In genomic region chr9:51102963-51103807, GRCm38 (mm10) we compare ENCODE assay signal across 9 mouse cellular contexts. TPM values are rescaled to one million over a fixed set of nuclear protein-coding genes. Genes with fewer than 3 reads are reported as not detected.
DNase-seq lines count a peak whose midpoint lies in the region; ATAC-seq and TF ChIP-seq lines count a peak whose summit lies in the region.
"Had no signal": no experiment of that assay in that cellular context is flagged by ENCODE, and none has a peak within 500 bp of the region (broad histone marks: within the 10 kb centered on the region; RNA-seq: fewer than 3 reads in every experiment).

No protein-coding gene starts in this region.

- H3K27me3 ChIP-seq in spleen, adult 2 months (ENCODE audit: control insufficient read depth, insufficient read depth, low read length), result peaks cover 17% of the 10 kb centered on the region
- peaks cover 14% of the 10 kb centered on the region; the same call in 1 of the 2 replicates for H3K27me3 ChIP-seq in limb, embryonic 15.5 days
- H3K27me3 ChIP-seq in myocyte (ENCODE audit: control insufficient read depth, insufficient read depth, insufficient read length), result no peaks in the 10 kb centered on the region

- H3K79me2 ChIP-seq in myocyte (ENCODE audit: control insufficient read depth, insufficient read depth), result no peaks in the 10 kb centered on the region

- H3ac ChIP-seq in myocyte (ENCODE audit: control insufficient read depth, insufficient read length), result peak overlapping the region; percentile 23

- 2% methylated on average over 44 of the region's 44 CpGs for WGBS in spleen, adult 2 months
- 2% methylated on average over 43 of the region's 44 CpGs for WGBS in limb, embryonic 15.5 days

- H3K9me3 ChIP-seq in limb, embryonic 15.5 days, result no peaks in the 10 kb centered on the region

- peak overlapping the region; percentile 99 for H3K4me2 ChIP-seq in limb, embryonic 15.5 days
- H3K4me2 ChIP-seq in myocyte (ENCODE audit: low read depth), result peak overlapping the region; percentile 60

- no peak for TF ChIP-seq POLR2A in spleen, adult 2 months (IDR thresholded peaks at IDR 0.05; ENCODE audit: low read depth, low read length)
- TF ChIP-seq POLR2A in myocyte (IDR thresholded peaks at IDR 0.05; ENCODE audit: insufficient read length, low read depth), result peak; percentile 32

- peak overlapping the region; percentile 44 for H3K9ac ChIP-seq in limb, embryonic 15.5 days

- peak overlapping the region; percentile 7; the same call in 1 of the 2 replicates for H3K4me3 ChIP-seq in spleen, adult 2 months (ENCODE audit: extremely low read depth, insufficient read depth, insufficient read length)
- H3K4me3 ChIP-seq in limb, embryonic 15.5 days, result peak overlapping the region; percentile 54
- H3K4me3 ChIP-seq in myocyte, result peak overlapping the region; percentile 31

- TF ChIP-seq CTCF in spleen, adult 2 months (IDR thresholded peaks at IDR 0.05; ENCODE audit: extremely low read depth, insufficient read depth, insufficient read length, insufficient replicate concordance), result no peak

- no peak for ATAC-seq in limb, embryonic 15.5 days (ENCODE audit: insufficient number of reproducible peaks, low FRiP score, low TSS enrichment, low read depth)
- ATAC-seq: Patski had no signal

- no peaks in the 10 kb centered on the region; the same call in 1 of the 2 replicates for H3K4me1 ChIP-seq in spleen, adult 2 months (ENCODE audit: control insufficient read depth, insufficient read depth, insufficient read length)
- peaks cover 16% of the 10 kb centered on the region for H3K4me1 ChIP-seq in limb, embryonic 15.5 days

- DNase-seq in spleen, adult 2 months (ENCODE audit: low read depth in 1 of 2, low spot score in 2 of 2), result no peak
- no peak for DNase-seq in spleen, adult 12 weeks (ENCODE audit: low spot score)
- peak; percentile 77 for DNase-seq in embryo, embryonic 10.5 days (ENCODE audit: low spot score)
- DNase-seq in heart, adult 18-20 months, result peak; percentile 38 to 60
- peak; percentile 14 for DNase-seq in kidney, adult 11 months
- peak; percentile 65 for DNase-seq in testis, postnatal 10 days (ENCODE audit: low spot score)

- no peaks in the 10 kb centered on the region for H3K36me3 ChIP-seq in spleen, adult 2 months (ENCODE audit: control insufficient read depth, insufficient read depth, low read length)
- no peaks in the 10 kb centered on the region for H3K36me3 ChIP-seq in limb, embryonic 15.5 days
- H3K36me3 ChIP-seq in myocyte (ENCODE audit: control insufficient read depth, insufficient read depth), result no peaks in the 10 kb centered on the region

- H3K27ac ChIP-seq in spleen, adult 2 months (ENCODE audit: insufficient read depth, low read length), result no peak overlapping the region
- H3K27ac ChIP-seq in limb, embryonic 15.5 days, result no peak overlapping the region

TF ChIP-seq in myocyte, 11 proteins besides CTCF, POLR2A, EP300 and RAD21:
- no peak for TF ChIP-seq POLR2AphosphoS2 (IDR thresholded peaks at IDR 0.05; ENCODE audit: insufficient read length, low read depth)
- no peak for TF ChIP-seq TCF12 (IDR thresholded peaks at IDR 0.05; ENCODE audit: insufficient read depth, poor library complexity, severe bottlenecking)
- no peak for TF ChIP-seq REST (IDR thresholded peaks at IDR 0.05; ENCODE audit: insufficient read depth, insufficient read length)
- TF ChIP-seq USF1 (IDR thresholded peaks at IDR 0.05; ENCODE audit: low read depth), result no peak
- no peak for TF ChIP-seq MAX (IDR thresholded peaks at IDR 0.05; ENCODE audit: low read depth)
- TF ChIP-seq MYOD1 (IDR thresholded peaks at IDR 0.05; ENCODE audit: control insufficient read depth in 1 of 3, insufficient read length in 2 of 3, low read depth in 2 of 3), result no peak
- no peak for TF ChIP-seq MYOG (IDR thresholded peaks at IDR 0.05; ENCODE audit: control insufficient read depth in 1 of 3, insufficient read depth in 1 of 3, insufficient read length in 2 of 3, low read depth in 2 of 3)
- no peak for TF ChIP-seq CEBPB (IDR thresholded peaks at IDR 0.05; ENCODE audit: insufficient read depth, poor library complexity, severe bottlenecking)
- TF ChIP-seq E2F4 (IDR thresholded peaks at IDR 0.05; ENCODE audit: insufficient read depth), result no peak
- no peak for TF ChIP-seq TCF3 (IDR thresholded peaks at IDR 0.05; ENCODE audit: insufficient read length, low read depth)
- TF ChIP-seq SRF (IDR thresholded peaks at IDR 0.05; ENCODE audit: control insufficient read depth, insufficient read length, low read depth), result no peak

RNA-seq across cellular contexts. Expression of gene 4833427G06Rik, which starts 1.3 kb away (rescaled TPM):
- polyA plus RNA-seq in spleen, adult 2 months (2012; rRNA removed), result not detected in 2 replicates
- under 1 TPM in 1 of 2 experiments, not detected in 1; 0.69 TPM for total RNA-seq in heart, adult 18-20 months (2021)
- polyA plus RNA-seq in limb, embryonic 15.5 days (2015; fragmentation: Nextera tagmentation; extraction: Ambion mirVana), result not detected in 2 replicates
- polyA plus RNA-seq in myocyte (2012; fragmentation: generic; extraction: Trizol), result 2.4 TPM
- polyA plus RNA-seq: Patski had no signal

RNA-seq across cellular contexts. Expression of gene Layn, which starts 26.3 kb away (rescaled TPM):
- polyA plus RNA-seq in spleen, adult 2 months (2012; rRNA removed), result 0.85 and 1.8 TPM in 2 replicates
- total RNA-seq in heart, adult 18-20 months (2021), result 1 to 10 TPM; 5.5 to 5.9 TPM
- polyA plus RNA-seq in limb, embryonic 15.5 days (2015; fragmentation: Nextera tagmentation; extraction: Ambion mirVana), result 9.4 and 10.6 TPM in 2 replicates
- 18.7 TPM for polyA plus RNA-seq in myocyte (2012; fragmentation: generic; extraction: Trizol)
- polyA plus RNA-seq: Patski had no signal

RNA-seq across cellular contexts. Expression of gene Btg4, which starts 42.5 kb away (rescaled TPM):
- not detected in 2 replicates for polyA plus RNA-seq in spleen, adult 2 months (2012; rRNA removed)
- not detected for total RNA-seq in heart, adult 18-20 months (2021)
- not detected in 2 replicates for polyA plus RNA-seq in limb, embryonic 15.5 days (2015; fragmentation: Nextera tagmentation; extraction: Ambion mirVana)
- 0.04 TPM for polyA plus RNA-seq in myocyte (2012; fragmentation: generic; extraction: Trizol)
- polyA plus RNA-seq: Patski had no signal

Comparison
In these comparisons a context has a peak if more than half of its experiments do, and no peak if none do; other contexts are left out.
1. DNase-seq: peak in embryo, embryonic 10.5 days (single experiment), heart, adult 18-20 months (2 of 2), kidney, adult 11 months (single experiment) and testis, postnatal 10 days (single experiment); none in spleen, adult 2 months (0 of 2) and spleen, adult 12 weeks (single experiment).
2. Peak in every context shown above with its lines, with median percentiles within 50 percentile points of each other: H3K4me3 ChIP-seq.